Mouse (Mus musculus) layer of hippocampus, adult 18-20 months (tissue): ENCODE data around the gene Arid2. TPM values are rescaled to one million over a fixed set of nuclear protein-coding genes. Genes with fewer than 3 reads are reported as not detected.
"Not testable (repeated sequence)": the region's sequence is repeated elsewhere in the genome, so short reads cannot be mapped to it uniquely, and the experiment has no call there.

Experiments used
- DNase-seq, 2 experiments: peaks; one replicate each; pipeline ENCODE4 v3.0.0; 2022; ENCODE audit warnings: low spot score in 2 of 2
- microRNA-seq, 2 experiments: library from miRNA; unstranded; fragments of <30 nt; microRNA quantifications; one replicate each; pipeline ENCODE4 v1.2.0; 2021
- total RNA-seq, 2 experiments: library from RNA; stranded (reverse); gene quantifications; 2 replicates each; pipeline ENCODE4 v1.2.3; 2021

The Arid2 gene
- total RNA-seq, 2 experiments from 2014 or later: 33.5 to 34.2 TPM

- DNase-seq: no peak
Measured at GRCm38 (mm10) chr15:96407151-96407550, 119.8 kb downstream of the Arid2 start.

- DNase-seq: peak; percentile 23 to 54
Measured at GRCm38 (mm10) chr15:96408717-96409121, 121.4 kb downstream of the Arid2 start.

GRCm38 (mm10) chr15:96418161-96418560 is 130.8 kb downstream of the Arid2 start:
- DNase-seq: no peak

GRCm38 (mm10) chr15:96419920-96420319 is 132.6 kb downstream of the Arid2 start:
- DNase-seq: no peak

GRCm38 (mm10) chr15:96434202-96434601 is 146.9 kb downstream of the Arid2 start:
- DNase-seq: no peak

GRCm38 (mm10) chr15:96441480-96441879 is 154.2 kb downstream of the Arid2 start:
- not testable (repeated sequence) for DNase-seq

- no peak for DNase-seq
Measured at GRCm38 (mm10) chr15:96446785-96447184, 159.5 kb downstream of the Arid2 start.

GRCm38 (mm10) chr15:96448656-96449299 is 161.5 kb downstream of the Arid2 start:
- DNase-seq: no peak

- no peak for DNase-seq
Measured at GRCm38 (mm10) chr15:96453346-96453745, 166.0 kb downstream of the Arid2 start.

Small RNAs within 50 kb of the gene (microRNA-seq; reads per million reads assigned to microRNA genes)
- 0 reads per million in 2 experiments for gene Gm25397

Other genes starting within 250 kb of the Arid2 start
- 10 to 100 TPM; 56.4 to 57.8 TPM for gene Scaf11, start 173.3 kb downstream of the Arid2 start, total RNA-seq